Mouse (Mus musculus): Measurements from ENCODE around the gene Cth.

DNA sequence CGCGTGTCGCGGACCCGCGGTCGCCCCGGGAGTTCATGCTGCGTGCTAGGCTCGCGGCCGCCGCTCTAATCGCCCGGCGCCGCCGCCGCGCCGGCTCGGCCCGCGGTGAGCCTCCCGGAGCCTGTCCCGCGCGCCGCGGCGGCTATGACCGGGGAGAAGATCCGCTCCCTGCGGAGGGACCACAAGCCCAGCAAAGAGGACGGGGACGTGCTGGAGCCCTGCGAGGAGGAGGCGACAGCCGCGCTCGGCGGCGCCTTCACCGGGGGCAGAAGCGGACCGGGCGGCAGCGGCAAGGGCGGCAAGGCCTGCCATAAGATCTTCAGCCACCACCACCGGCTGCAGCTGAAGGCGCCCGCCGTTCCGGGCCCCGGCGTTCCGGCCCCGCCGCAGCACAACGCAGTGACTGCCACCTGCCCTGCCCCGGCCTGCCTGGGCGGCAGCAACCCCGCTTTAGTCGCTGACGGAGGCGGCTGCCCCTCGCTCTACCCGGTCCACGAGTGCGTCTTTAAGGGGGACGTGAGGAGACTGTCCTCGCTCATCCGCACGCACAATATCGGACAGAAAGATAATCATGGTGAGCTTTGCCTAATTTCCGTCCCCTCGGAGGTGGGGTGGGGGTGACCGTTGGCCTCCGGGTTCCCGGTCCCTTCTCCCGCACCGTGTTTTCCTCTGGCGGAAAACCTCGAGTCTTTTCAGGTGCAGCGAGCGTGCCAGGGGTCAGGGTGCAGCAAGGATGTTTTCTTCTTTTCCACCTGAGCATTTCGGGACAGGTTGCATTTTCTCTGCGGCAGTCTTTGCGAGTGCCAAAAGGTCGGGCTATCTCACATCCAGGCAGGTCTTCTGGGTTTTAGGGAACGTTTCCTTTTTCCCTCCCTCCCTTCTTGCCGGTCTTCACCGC lies 22.8 kb upstream of the Cth start:
- TF ChIP-seq EP300 (IDR thresholded peaks at IDR 0.05; ENCODE audit: low read depth) = no peak
- TF ChIP-seq CTCF (IDR thresholded peaks at IDR 0.05; ENCODE audit: low read depth) = no peak
